Mouse (Mus musculus) cerebellum, adult 2 months (tissue): ENCODE measurements around the gene Aqp6.

Experiments
- CTCF ChIP-seq: fragments of 200-500 bp; IDR thresholded peaks from 2 replicates; pipeline ENCODE4 v1.5.1; 2011; ENCODE audit warnings: low read depth, mild to moderate bottlenecking, control low read depth, low read length, moderate library complexity, borderline replicate concordance; ENCODE audit not compliant: insufficient read depth
- POLR2A ChIP-seq: fragments of 200-500 bp; IDR thresholded peaks from 2 replicates; pipeline ENCODE4 v1.6.1; 2011; ENCODE audit warnings: low read length, control low read depth, borderline replicate concordance; ENCODE audit not compliant: insufficient read depth

DNA sequence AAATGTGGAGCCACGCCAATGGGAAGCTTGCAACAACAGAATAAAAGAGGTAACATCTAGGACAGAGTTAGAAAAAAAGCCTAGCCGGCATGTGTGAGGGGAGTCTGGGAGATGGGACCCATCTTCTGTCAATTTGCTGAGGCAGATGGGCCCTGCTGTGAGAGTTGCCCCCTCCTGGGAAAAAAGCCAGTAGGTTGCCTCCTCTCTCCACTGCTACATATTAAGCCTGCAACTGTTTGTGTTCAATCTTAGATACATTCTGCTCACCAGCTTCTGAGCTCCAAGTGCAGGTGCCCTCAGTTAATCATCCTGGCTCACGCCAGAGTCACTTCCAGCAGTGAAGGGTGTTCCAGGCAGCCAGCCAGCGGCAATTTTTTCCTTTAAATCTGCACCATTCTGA, 18.6 kb downstream of the Aqp6 start:
- TF ChIP-seq CTCF (no peak), POLR2A (no peak)
